Mouse (Mus musculus): Measurements from ENCODE around the gene Rac1.

DNA sequence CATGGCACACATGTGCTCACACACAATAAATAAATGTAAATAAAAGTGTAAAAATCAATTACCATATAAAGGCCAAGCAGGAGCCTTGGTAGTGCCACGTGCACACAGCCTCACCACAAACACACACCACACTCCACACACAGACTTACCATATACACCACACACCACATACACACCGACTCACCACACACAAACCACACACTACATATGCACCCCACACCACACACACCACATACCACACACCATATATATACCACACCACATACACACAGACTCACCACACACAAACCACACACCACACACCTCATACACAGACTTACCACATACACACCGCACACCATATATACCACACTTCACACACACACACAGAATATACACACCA lies 56.7 kb downstream of the Rac1 start:
- no peak for TF ChIP-seq POLR2A (IDR thresholded peaks at IDR 0.05; ENCODE audit: insufficient read length, low read depth)
- TF ChIP-seq MYOD1 (IDR thresholded peaks at IDR 0.05; ENCODE audit: control insufficient read depth in 1 of 3, insufficient read length in 2 of 3, low read depth in 2 of 3), result no peak
- no peak for TF ChIP-seq TCF12 (IDR thresholded peaks at IDR 0.05; ENCODE audit: insufficient read depth, poor library complexity, severe bottlenecking)
- TF ChIP-seq POLR2AphosphoS2 (IDR thresholded peaks at IDR 0.05; ENCODE audit: insufficient read length, low read depth), result no peak
- TF ChIP-seq REST (IDR thresholded peaks at IDR 0.05; ENCODE audit: insufficient read depth, insufficient read length), result no peak
- no peak for TF ChIP-seq USF1 (IDR thresholded peaks at IDR 0.05; ENCODE audit: low read depth)
